In the genomic region with DNA sequence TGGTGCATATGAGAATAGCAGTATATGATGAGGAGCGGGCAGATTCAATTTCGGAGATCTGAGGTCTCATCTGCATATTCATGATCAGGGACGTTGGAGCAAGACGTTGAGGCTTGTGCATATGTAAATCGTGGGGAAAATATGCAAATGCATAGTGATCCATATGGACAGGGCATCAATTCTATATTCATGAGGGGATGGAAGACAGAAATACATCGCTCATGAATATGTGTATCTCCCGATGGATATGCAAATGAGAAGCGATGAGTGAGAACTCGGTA, we compare ENCODE assay signal across 7 mouse cellular contexts. TPM values are rescaled to one million over a fixed set of nuclear protein-coding genes. Genes with fewer than 3 reads are reported as not detected.
DNase-seq lines count a peak whose midpoint lies in the region; ATAC-seq and TF ChIP-seq lines count a peak whose summit lies in the region.

No protein-coding gene starts in this region.

- no peaks in the 10 kb centered on the region for H3K4me1 ChIP-seq in neural tube, embryonic 11.5 days (ENCODE audit: control insufficient read depth, insufficient read depth, low read length)
- no peaks in the 10 kb centered on the region for H3K4me1 ChIP-seq in forebrain, embryonic 11.5 days (replicated peaks; ENCODE audit: control insufficient read depth, insufficient read depth, low read length)
- no peaks in the 10 kb centered on the region for H3K4me1 ChIP-seq in limb, embryonic 14.5 days (ENCODE audit: control insufficient read depth, insufficient read depth, low read length)
- H3K4me1 ChIP-seq in stomach, embryonic 15.5 days = no peaks in the 10 kb centered on the region

- intact Hi-C loops in gastrocnemius, postnatal 14 days (cut with DNase I; ENCODE audit: low total_unique reads) = no loop called here

- peaks cover 17% of the 10 kb centered on the region for H3K9me3 ChIP-seq in neural tube, embryonic 11.5 days (ENCODE audit: control insufficient read depth, low read length)
- peaks cover 26% of the 10 kb centered on the region for H3K9me3 ChIP-seq in forebrain, embryonic 11.5 days (ENCODE audit: control insufficient read depth, low read length)
- peaks cover 37% of the 10 kb centered on the region for H3K9me3 ChIP-seq in limb, embryonic 14.5 days (ENCODE audit: control insufficient read depth, low read length)
- peaks cover 5% of the 10 kb centered on the region for H3K9me3 ChIP-seq in stomach, embryonic 15.5 days

- 0 out of 2 replicates have a peak, but pooled peaks have one; percentile 42 for ATAC-seq in neural tube, embryonic 11.5 days (ENCODE audit: insufficient read depth, low FRiP score, low TSS enrichment)
- no peak for ATAC-seq in forebrain, embryonic 11.5 days (replicated peaks; ENCODE audit: low FRiP score)
- ATAC-seq in limb, embryonic 14.5 days (ENCODE audit: low FRiP score, low read depth) = no peak
- no peak for ATAC-seq in stomach, embryonic 15.5 days (ENCODE audit: insufficient read depth, low FRiP score, low read depth)

- no peak for DNase-seq in neural tube, embryonic 11.5 days (ENCODE audit: low spot score)
- no peak for DNase-seq in neural tube, embryonic 10.5 days (ENCODE audit: extremely low spot score, low spot score)
- DNase-seq in forebrain, embryonic 11.5 days (ENCODE audit: low spot score) = no peak
- DNase-seq in limb, embryonic 14.5 days (ENCODE audit: low spot score) = no peak
- DNase-seq in gastrocnemius, postnatal 14 days = no peak
- DNase-seq in spleen, postnatal 4 days (ENCODE audit: low spot score in 2 of 2) = no peak

- peaks cover 2% of the 10 kb centered on the region for H3K36me3 ChIP-seq in neural tube, embryonic 11.5 days (ENCODE audit: control insufficient read depth, insufficient read depth, low read length)
- H3K36me3 ChIP-seq in forebrain, embryonic 11.5 days (ENCODE audit: control insufficient read depth, insufficient read depth, low read length) = no peaks in the 10 kb centered on the region; the same call in 1 of the 2 replicates
- H3K36me3 ChIP-seq in limb, embryonic 14.5 days (ENCODE audit: control insufficient read depth, insufficient read depth, low read length) = no peaks in the 10 kb centered on the region; the same call in 1 of the 2 replicates
- H3K36me3 ChIP-seq in stomach, embryonic 15.5 days = peaks cover 16% of the 10 kb centered on the region

- peak overlapping the region; percentile 39 for H3K4me2 ChIP-seq in neural tube, embryonic 11.5 days (ENCODE audit: low read depth)
- H3K4me2 ChIP-seq in forebrain, embryonic 11.5 days (ENCODE audit: low read depth, low read length, severe bottlenecking) = peak overlapping the region; percentile 44; the same call in 1 of the 2 replicates
- peak overlapping the region; percentile 48 for H3K4me2 ChIP-seq in limb, embryonic 14.5 days (replicated peaks; ENCODE audit: low read depth, low read length, severe bottlenecking)
- H3K4me2 ChIP-seq in stomach, embryonic 15.5 days = peak overlapping the region; percentile 75

- under 1% methylated on average over 9 of the region's 9 CpGs for WGBS in neural tube, embryonic 11.5 days
- under 1% methylated on average over 9 of the region's 9 CpGs for WGBS in forebrain, embryonic 11.5 days
- WGBS in limb, embryonic 14.5 days = under 1% methylated on average over 9 of the region's 9 CpGs
- under 1% methylated on average over 9 of the region's 9 CpGs for WGBS in stomach, embryonic 15.5 days

- TF ChIP-seq POLR2A in limb, embryonic 14.5 days (IDR thresholded peaks at IDR 0.05; ENCODE audit: borderline replicate concordance, extremely low read depth, insufficient read depth, insufficient read length) = no peak

- peak overlapping the region; percentile 54 for H3K4me3 ChIP-seq in neural tube, embryonic 11.5 days (ENCODE audit: low read depth, low read length)
- peak overlapping the region; percentile 54 for H3K4me3 ChIP-seq in forebrain, embryonic 11.5 days (ENCODE audit: low read depth, low read length)
- peak overlapping the region; percentile 68 for H3K4me3 ChIP-seq in limb, embryonic 14.5 days (replicated peaks; ENCODE audit: low read length)
- H3K4me3 ChIP-seq in stomach, embryonic 15.5 days (replicated peaks) = peak overlapping the region; percentile 73

- H3K9ac ChIP-seq in neural tube, embryonic 11.5 days (ENCODE audit: low read length) = 0 out of 2 replicates have a peak overlapping the region, but pooled peaks have one; percentile 9
- peak overlapping the region; percentile 23; the same call in 1 of the 2 replicates for H3K9ac ChIP-seq in forebrain, embryonic 11.5 days (ENCODE audit: low read length)
- H3K9ac ChIP-seq in limb, embryonic 14.5 days (ENCODE audit: low read depth, low read length, severe bottlenecking) = peak overlapping the region; percentile 66; the same call in 1 of the 2 replicates
- no peak overlapping the region for H3K9ac ChIP-seq in stomach, embryonic 15.5 days

- peak overlapping the region; percentile 81 for H3K27ac ChIP-seq in neural tube, embryonic 11.5 days (ENCODE audit: low read depth, low read length)
- H3K27ac ChIP-seq in forebrain, embryonic 11.5 days (ENCODE audit: low read depth, low read length) = peak overlapping the region; percentile 81
- peak overlapping the region; percentile 77 for H3K27ac ChIP-seq in limb, embryonic 14.5 days (replicated peaks; ENCODE audit: low read depth, low read length)
- peak overlapping the region; percentile 97 for H3K27ac ChIP-seq in stomach, embryonic 15.5 days

- H3K27me3 ChIP-seq in neural tube, embryonic 11.5 days (ENCODE audit: control insufficient read depth, insufficient read depth, low read length) = no peaks in the 10 kb centered on the region
- H3K27me3 ChIP-seq in forebrain, embryonic 11.5 days (ENCODE audit: control insufficient read depth, insufficient read depth, low read length) = no peaks in the 10 kb centered on the region
- H3K27me3 ChIP-seq in limb, embryonic 14.5 days (ENCODE audit: control insufficient read depth, insufficient read depth, low read length) = no peaks in the 10 kb centered on the region
- H3K27me3 ChIP-seq in stomach, embryonic 15.5 days (replicated peaks) = no peaks in the 10 kb centered on the region

RNA-seq across cellular contexts. Expression of a gene that starts 0.7 kb away (rescaled TPM):
- 4.2 and 5.8 TPM in 2 replicates for polyA plus RNA-seq in neural tube, embryonic 11.5 days (2014; fragmentation: Nextera tagmentation; extraction: Ambion mirVana)
- polyA plus RNA-seq in forebrain, embryonic 11.5 days (2014; fragmentation: Nextera tagmentation; extraction: Ambion mirVana) = 3.3 and 4.4 TPM in 2 replicates
- 22.1 and 35.5 TPM in 2 replicates for polyA plus RNA-seq in limb, embryonic 14.5 days (2012; rRNA removed)
- 9.1 and 11.0 TPM in 2 replicates for polyA plus RNA-seq in limb, embryonic 14.5 days (2014; fragmentation: Nextera tagmentation; extraction: Ambion mirVana)
- polyA plus RNA-seq in stomach, embryonic 15.5 days (2015; fragmentation: Nextera tagmentation; extraction: Ambion mirVana) = 12.8 and 13.7 TPM in 2 replicates
- 1 to 10 TPM; 8.0 to 8.5 TPM for total RNA-seq in gastrocnemius, postnatal 14 days (2021)
